Mouse (Mus musculus): ENCODE measurements around the gene Btbd1.

DNA sequence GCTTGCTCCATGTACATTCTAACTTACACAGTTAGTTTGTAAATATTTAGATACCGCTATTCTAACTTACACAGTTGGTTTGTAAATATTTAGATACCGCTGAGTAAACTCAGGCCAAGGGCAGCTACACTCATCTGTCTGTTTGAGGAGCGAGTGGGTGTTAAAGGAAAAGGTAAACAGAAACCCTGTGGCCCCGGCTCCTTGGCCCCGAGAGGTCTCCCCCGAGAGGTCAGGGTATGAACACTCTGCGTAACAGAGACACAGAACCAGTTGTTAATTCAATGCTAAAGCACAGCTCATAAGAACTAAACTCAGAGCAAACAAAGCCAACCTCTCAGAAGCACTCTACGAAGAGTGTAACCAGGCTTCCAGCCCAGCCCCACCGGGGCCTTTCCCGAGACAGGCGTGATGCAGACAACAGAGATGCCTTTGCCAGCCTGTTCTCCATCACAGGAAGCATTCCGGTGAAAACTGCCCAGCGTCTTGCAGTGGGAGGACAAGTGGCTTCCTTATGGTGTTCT, 43.3 kb upstream of the Btbd1 start:
- TF ChIP-seq CTCF (IDR thresholded peaks at IDR 0.05; ENCODE audit: low read depth) (no peak), EP300 (IDR thresholded peaks at IDR 0.05; ENCODE audit: low read depth) (no peak)
